Mouse (Mus musculus): ENCODE data around the gene Zcchc2. TPM values are rescaled to one million over a fixed set of nuclear protein-coding genes. Genes with fewer than 3 reads are reported as not detected.

Zcchc2 gene
- polyA plus RNA-seq, 1 experiment: 19.8 TPM

GRCm38 (mm10) chr1:105961472-105961871, 28.7 kb upstream of the Zcchc2 start:
- no peak for DNase-seq
- no peaks in the 10 kb centered on the region for H3K27me3 ChIP-seq (ENCODE audit: control insufficient read depth, insufficient read depth, low read length)
- no peak overlapping the region for H3K27ac ChIP-seq (ENCODE audit: insufficient read depth, low read length)
- H3K4me3 ChIP-seq (replicated peaks; ENCODE audit: insufficient read depth, low read depth, low read length): no peak overlapping the region
- WGBS: 85% methylated on average over 4 of the region's 4 CpGs
- no peak for TF ChIP-seq CTCF (IDR thresholded peaks at IDR 0.05; ENCODE audit: borderline replicate concordance, insufficient read depth, low read depth, low read length)
- no peak for TF ChIP-seq POLR2A (IDR thresholded peaks at IDR 0.05; ENCODE audit: borderline replicate concordance, insufficient read depth, low read length)
- H3K4me1 ChIP-seq (ENCODE audit: control insufficient read depth, insufficient read depth, low read length): no peaks in the 10 kb centered on the region

- no peaks in the 10 kb centered on the region for H3K4me1 ChIP-seq (ENCODE audit: control insufficient read depth, insufficient read depth, low read length)
- no peak for DNase-seq
- WGBS: 72% methylated on average over 7 of the region's 7 CpGs
- no peak overlapping the region for H3K4me3 ChIP-seq (replicated peaks; ENCODE audit: insufficient read depth, low read depth, low read length)
- no peaks in the 10 kb centered on the region for H3K27me3 ChIP-seq (ENCODE audit: control insufficient read depth, insufficient read depth, low read length)
- TF ChIP-seq POLR2A (IDR thresholded peaks at IDR 0.05; ENCODE audit: borderline replicate concordance, insufficient read depth, low read length) (no peak), CTCF (IDR thresholded peaks at IDR 0.05; ENCODE audit: borderline replicate concordance, insufficient read depth, low read depth, low read length) (no peak)
- H3K27ac ChIP-seq (ENCODE audit: insufficient read depth, low read length): no peak overlapping the region
These were observed 28.0 kb upstream of the Zcchc2 start for GRCm38 (mm10) chr1:105962084-105962818.

GRCm38 (mm10) chr1:105962852-105963251, 27.4 kb upstream of the Zcchc2 start:
- TF ChIP-seq CTCF (IDR thresholded peaks at IDR 0.05; ENCODE audit: borderline replicate concordance, insufficient read depth, low read depth, low read length): no peak
- no peak for TF ChIP-seq POLR2A (IDR thresholded peaks at IDR 0.05; ENCODE audit: borderline replicate concordance, insufficient read depth, low read length)
- Histone ChIP-seq H3K4me1 (ENCODE audit: control insufficient read depth, insufficient read depth, low read length) (no peaks in the 10 kb centered on the region), H3K27me3 (ENCODE audit: control insufficient read depth, insufficient read depth, low read length) (no peaks in the 10 kb centered on the region), H3K4me3 (replicated peaks; ENCODE audit: insufficient read depth, low read depth, low read length) (no peak overlapping the region), H3K27ac (ENCODE audit: insufficient read depth, low read length) (no peak overlapping the region)
- no peak for DNase-seq
- WGBS: 96% methylated on average over 9 of the region's 9 CpGs

GRCm38 (mm10) chr1:105964514-105964913, 25.7 kb upstream of the Zcchc2 start:
- Histone ChIP-seq H3K27ac (ENCODE audit: insufficient read depth, low read length) (no peak overlapping the region), H3K4me3 (replicated peaks; ENCODE audit: insufficient read depth, low read depth, low read length) (no peak overlapping the region), H3K4me1 (ENCODE audit: control insufficient read depth, insufficient read depth, low read length) (no peaks in the 10 kb centered on the region), H3K27me3 (ENCODE audit: control insufficient read depth, insufficient read depth, low read length) (no peaks in the 10 kb centered on the region)
- 68% methylated on average over 4 of the region's 4 CpGs for WGBS
- DNase-seq: no peak
- TF ChIP-seq POLR2A (IDR thresholded peaks at IDR 0.05; ENCODE audit: borderline replicate concordance, insufficient read depth, low read length) (no peak), CTCF (IDR thresholded peaks at IDR 0.05; ENCODE audit: borderline replicate concordance, insufficient read depth, low read depth, low read length) (no peak)

GRCm38 (mm10) chr1:105965189-105965588, 25.0 kb upstream of the Zcchc2 start:
- TF ChIP-seq POLR2A (IDR thresholded peaks at IDR 0.05; ENCODE audit: borderline replicate concordance, insufficient read depth, low read length) (no peak), CTCF (IDR thresholded peaks at IDR 0.05; ENCODE audit: borderline replicate concordance, insufficient read depth, low read depth, low read length) (no peak)
- 85% methylated on average over 5 of the region's 5 CpGs for WGBS
- Histone ChIP-seq H3K27me3 (ENCODE audit: control insufficient read depth, insufficient read depth, low read length) (no peaks in the 10 kb centered on the region), H3K4me1 (ENCODE audit: control insufficient read depth, insufficient read depth, low read length) (no peaks in the 10 kb centered on the region), H3K4me3 (replicated peaks; ENCODE audit: insufficient read depth, low read depth, low read length) (no peak overlapping the region), H3K27ac (ENCODE audit: insufficient read depth, low read length) (no peak overlapping the region)
- DNase-seq: no peak

GRCm38 (mm10) chr1:105971490-105972170, 18.6 kb upstream of the Zcchc2 start:
- Histone ChIP-seq H3K27me3 (ENCODE audit: control insufficient read depth, insufficient read depth, low read length) (no peaks in the 10 kb centered on the region), H3K27ac (ENCODE audit: insufficient read depth, low read length) (no peak overlapping the region), H3K4me3 (replicated peaks; ENCODE audit: insufficient read depth, low read depth, low read length) (no peak overlapping the region), H3K4me1 (ENCODE audit: control insufficient read depth, insufficient read depth, low read length) (no peaks in the 10 kb centered on the region)
- 27% methylated on average over 10 of the region's 10 CpGs for WGBS
- DNase-seq: no peak
- TF ChIP-seq POLR2A (IDR thresholded peaks at IDR 0.05; ENCODE audit: borderline replicate concordance, insufficient read depth, low read length) (no peak), CTCF (IDR thresholded peaks at IDR 0.05; ENCODE audit: borderline replicate concordance, insufficient read depth, low read depth, low read length) (no peak)

- TF ChIP-seq CTCF (IDR thresholded peaks at IDR 0.05; ENCODE audit: borderline replicate concordance, insufficient read depth, low read depth, low read length) (no peak), POLR2A (IDR thresholded peaks at IDR 0.05; ENCODE audit: borderline replicate concordance, insufficient read depth, low read length) (no peak)
- no peaks in the 10 kb centered on the region for H3K4me1 ChIP-seq (ENCODE audit: control insufficient read depth, insufficient read depth, low read length)
- DNase-seq: no peak
- H3K4me3 ChIP-seq (replicated peaks; ENCODE audit: insufficient read depth, low read depth, low read length): no peak overlapping the region
- no peaks in the 10 kb centered on the region for H3K27me3 ChIP-seq (ENCODE audit: control insufficient read depth, insufficient read depth, low read length)
- 85% methylated on average over 2 of the region's 2 CpGs for WGBS
- no peak overlapping the region for H3K27ac ChIP-seq (ENCODE audit: insufficient read depth, low read length)
These were observed 16.2 kb upstream of the Zcchc2 start for GRCm38 (mm10) chr1:105974023-105974422.
